Mouse (Mus musculus) neural tube, embryonic 15.5 days (tissue): ENCODE results near the gene Bglap2. TPM values are rescaled to one million over a fixed set of nuclear protein-coding genes. Genes with fewer than 3 reads are reported as not detected.

Source experiments
- ATAC-seq: fragments of 200-750 bp; cut with Nextera tagmentation; 2 replicates; pipeline ENCODE4 v1.8.0; 2017; ENCODE audit warnings: mild to moderate bottlenecking, moderate TSS enrichment, moderate library complexity; ENCODE audit not compliant: low FRiP score
- H3K27ac ChIP-seq: fragments of 300-500 bp; sonication (generic); replicated peaks from 2 replicates; pipeline ENCODE4 v1.5.1; 2015; ENCODE audit warnings: mild to moderate bottlenecking, inconsistent platforms
- H3K27me3 ChIP-seq: fragments of 300-500 bp; sonication (generic); replicated peaks from 2 replicates; pipeline ENCODE4 v1.6.1; 2015; ENCODE audit warnings: inconsistent platforms
- H3K36me3 ChIP-seq: fragments of 300-500 bp; sonication (generic); 2 replicates; pipeline ENCODE4 v1.6.1; 2015; ENCODE audit warnings: inconsistent platforms
- H3K4me1 ChIP-seq: fragments of 300-500 bp; sonication (generic); 2 replicates; pipeline ENCODE4 v1.6.1; 2015; ENCODE audit warnings: inconsistent platforms
- H3K4me2 ChIP-seq: fragments of 300-500 bp; sonication (generic); 2 replicates; pipeline ENCODE4 v1.6.1; 2015; ENCODE audit warnings: inconsistent platforms, mild to moderate bottlenecking, moderate library complexity
- H3K4me3 ChIP-seq: fragments of 300-500 bp; sonication (generic); replicated peaks from 2 replicates; pipeline ENCODE4 v1.5.1; 2015; ENCODE audit warnings: mild to moderate bottlenecking, inconsistent platforms
- H3K9ac ChIP-seq: fragments of 300-500 bp; sonication (generic); replicated peaks from 2 replicates; pipeline ENCODE4 v1.6.1; 2015; ENCODE audit warnings: mild to moderate bottlenecking, inconsistent platforms
- H3K9me3 ChIP-seq: fragments of 300-500 bp; sonication (generic); replicated peaks from 2 replicates; pipeline ENCODE4 v1.6.1; 2016; ENCODE audit warnings: inconsistent platforms
- WGBS: fragments of 180-500 bp; shearing (Covaris S2); methylation state at CpG from one replicate; pipeline ENCODE4 v1.1.7; 2015; ENCODE audit warnings: mixed read lengths; 5-methylcytosine and 5-hydroxymethylcytosine counted together
- polyA plus RNA-seq: library from polyadenylated mRNA; unstranded; fragments of >200 nt; fragmentation: Nextera tagmentation; extraction: Ambion mirVana; gene quantifications from 2 replicates; pipeline ENCODE4 v1.2.1, GENCODE M21; 2015

The Bglap2 gene
- polyA plus RNA-seq, 1 experiment from 2014 or later, result not detected

DNA sequence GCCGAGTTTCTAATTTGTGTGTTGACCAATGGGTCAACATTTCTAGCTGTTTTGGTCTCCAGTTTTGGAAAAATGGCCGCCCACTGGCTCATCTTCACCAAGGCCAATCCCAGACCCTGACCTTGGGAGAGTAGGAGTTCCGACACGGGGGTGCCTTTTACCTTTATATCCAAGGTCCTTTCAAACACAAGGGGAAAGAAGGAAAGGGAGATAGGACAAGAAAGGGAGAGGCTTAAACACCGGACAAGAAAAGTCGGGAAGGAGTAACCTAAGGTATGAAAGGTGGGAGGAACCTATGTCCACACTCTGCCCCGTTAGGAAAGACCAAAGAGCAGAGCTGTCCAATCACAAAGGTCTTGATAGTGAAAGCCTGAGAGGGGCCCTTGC, 32.1 kb upstream of the Bglap2 start:
- Histone ChIP-seq H3K9me3 (no peaks in the 10 kb centered on the region), H3K36me3 (peaks cover 36% of the 10 kb centered on the region), H3K4me3 (peak overlapping the region; percentile 59), H3K27me3 (no peaks in the 10 kb centered on the region), H3K4me1 (peaks cover 27% of the 10 kb centered on the region), H3K27ac (peak overlapping the region; percentile 87), H3K4me2 (peak overlapping the region; percentile 84), H3K9ac (peak overlapping the region; percentile 74; the same call in 1 of the 2 replicates)
- ATAC-seq, result no peak
- WGBS, result 24% methylated on average over 7 of the region's 7 CpGs

DNA sequence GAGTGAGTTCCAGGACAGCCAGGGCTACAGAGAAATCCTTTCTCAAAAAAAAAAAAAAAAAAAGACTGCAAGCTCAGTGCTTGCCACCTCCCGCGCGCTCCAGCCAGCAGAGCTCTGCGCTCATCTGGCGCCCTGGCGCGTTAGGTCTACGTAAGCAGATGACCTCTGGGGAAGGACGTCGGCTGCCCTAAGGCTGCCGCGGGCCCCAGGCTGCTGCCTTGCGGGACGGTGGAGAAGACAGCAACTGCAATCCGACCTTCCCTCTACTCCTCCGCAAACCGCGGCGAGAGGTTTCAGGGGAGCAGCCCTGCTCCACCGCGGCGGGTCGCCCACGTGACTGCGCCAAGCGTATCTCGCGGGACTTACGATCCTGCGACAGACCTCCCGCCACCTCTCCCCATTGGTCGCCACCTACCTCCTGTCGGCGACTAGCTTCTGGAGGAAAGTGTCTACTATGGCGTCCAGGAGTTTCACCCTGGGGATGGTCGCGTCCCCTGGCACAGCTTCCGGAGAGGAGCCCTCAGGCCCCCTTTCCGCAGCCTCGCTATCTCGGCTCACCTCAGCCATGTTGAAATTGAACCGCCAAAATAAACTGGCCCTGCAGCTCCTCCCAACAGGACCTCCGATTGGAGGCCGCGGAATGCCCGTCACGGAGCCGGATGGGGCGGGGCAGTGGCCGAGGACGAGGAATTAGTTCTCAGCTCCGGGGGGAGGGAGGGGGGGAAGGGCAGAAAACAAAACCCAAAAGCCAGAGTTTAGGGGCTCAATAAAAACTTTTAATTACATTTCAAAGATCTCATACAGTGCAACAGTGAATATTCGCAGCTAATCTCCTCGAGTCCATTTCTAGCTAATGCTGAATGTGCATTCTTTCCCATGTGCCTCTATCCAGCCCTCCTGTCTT, 31.5 kb upstream of the Bglap2 start, which contains the start of gene Pmf1:
Gene Pmf1 (minus strand): TSS at position 591 of the 904 bp plus-strand sequence.
- peaks cover 27% of the 10 kb centered on the region for H3K4me1 ChIP-seq
- H3K27ac ChIP-seq, result peak within 1 kb of the TSS; percentile 87
- peak within 1 kb of the TSS; percentile 74 for H3K9ac ChIP-seq
- peak; percentile 90 for ATAC-seq
- H3K36me3 ChIP-seq, result peaks cover 30% of the 10 kb centered on the region
- H3K4me2 ChIP-seq, result peak within 1 kb of the TSS; percentile 84
- no peaks in the 10 kb centered on the region for H3K27me3 ChIP-seq
- peak within 1 kb of the TSS; percentile 59 for H3K4me3 ChIP-seq
- no peaks in the 10 kb centered on the region for H3K9me3 ChIP-seq
- WGBS, result under 1% methylated on average over 54 of the region's 54 CpGs

DNA sequence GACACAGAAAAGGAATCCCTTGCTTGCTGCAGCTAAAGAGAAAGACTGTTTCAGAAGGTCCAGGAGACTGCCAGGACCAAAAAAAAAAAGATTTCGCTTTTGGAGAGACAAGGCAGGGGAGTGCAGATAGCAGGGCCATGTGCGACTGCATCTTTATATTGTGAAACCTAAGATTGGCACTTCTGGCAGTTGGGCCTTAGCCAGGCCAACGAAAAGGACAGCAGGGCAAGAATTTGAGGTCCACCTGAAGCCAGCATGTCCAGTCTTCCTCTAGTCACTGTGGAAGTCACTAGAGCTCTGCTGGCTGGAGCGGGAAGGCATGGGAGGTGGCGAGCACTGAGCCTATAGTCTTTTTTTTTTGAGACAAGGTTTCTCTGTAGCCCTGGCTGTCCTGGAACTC, 30.5 kb upstream of the Bglap2 start:
- peaks cover 27% of the 10 kb centered on the region for H3K4me1 ChIP-seq
- peak overlapping the region; percentile 84 for H3K4me2 ChIP-seq
- H3K27me3 ChIP-seq, result no peaks in the 10 kb centered on the region
- ATAC-seq, result no peak
- 76% methylated on average over 5 of the region's 5 CpGs for WGBS
- H3K4me3 ChIP-seq, result peak overlapping the region; percentile 59; the same call in 1 of the 2 replicates
- H3K9ac ChIP-seq, result peak overlapping the region; percentile 74
- H3K9me3 ChIP-seq, result no peaks in the 10 kb centered on the region
- no peak overlapping the region for H3K27ac ChIP-seq
- H3K36me3 ChIP-seq, result peaks cover 22% of the 10 kb centered on the region

DNA sequence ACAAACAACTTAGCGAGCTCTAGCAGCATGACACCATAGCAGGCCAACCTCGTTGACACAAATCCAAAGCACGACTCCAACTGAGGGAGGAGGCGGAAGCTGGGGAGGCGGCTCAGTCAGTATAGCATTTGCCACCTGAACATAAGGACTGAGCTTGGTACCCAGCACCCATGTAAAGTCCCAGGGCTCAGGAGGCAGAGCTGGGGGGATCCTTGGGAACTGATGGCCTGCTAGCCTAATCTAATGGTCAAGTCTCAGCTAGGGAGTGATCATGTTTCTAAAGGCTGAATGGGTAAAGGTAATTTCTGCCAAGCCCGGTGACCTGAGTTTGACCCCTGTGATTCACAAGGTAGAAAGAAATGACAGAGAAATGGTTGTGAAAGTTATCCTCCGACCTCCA, 29.0 kb upstream of the Bglap2 start:
- no peak overlapping the region for H3K4me2 ChIP-seq
- no peak overlapping the region for H3K4me3 ChIP-seq
- WGBS, result 57% methylated on average over 7 of the region's 7 CpGs
- H3K27ac ChIP-seq, result no peak overlapping the region
- no peaks in the 10 kb centered on the region for H3K9me3 ChIP-seq
- H3K27me3 ChIP-seq, result no peaks in the 10 kb centered on the region
- peaks cover 14% of the 10 kb centered on the region for H3K36me3 ChIP-seq
- no peak for ATAC-seq
- no peak overlapping the region for H3K9ac ChIP-seq
- H3K4me1 ChIP-seq, result peaks cover 27% of the 10 kb centered on the region

DNA sequence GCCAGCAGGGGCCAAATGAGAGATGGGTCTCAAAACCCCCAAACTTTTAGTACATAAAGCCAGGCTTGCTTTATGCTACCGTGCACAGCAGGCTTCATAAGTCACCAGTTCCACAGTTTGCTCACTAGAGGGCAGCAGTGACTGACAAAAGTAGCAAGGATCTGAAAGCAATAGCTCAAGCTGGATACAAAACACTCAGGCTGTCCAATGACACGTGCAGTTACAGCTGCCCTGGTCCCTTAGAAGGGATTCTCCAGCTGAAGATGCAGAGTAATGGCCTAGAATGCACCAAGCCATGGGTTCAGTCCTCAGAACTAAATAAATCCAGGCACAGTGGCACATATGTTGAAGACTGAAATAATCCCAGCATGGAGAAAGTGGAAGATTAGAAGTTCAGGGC, 28.6 kb upstream of the Bglap2 start:
- Histone ChIP-seq H3K4me1 (peaks cover 27% of the 10 kb centered on the region), H3K27me3 (no peaks in the 10 kb centered on the region), H3K9ac (no peak overlapping the region), H3K36me3 (peaks cover 9% of the 10 kb centered on the region), H3K4me2 (no peak overlapping the region), H3K27ac (no peak overlapping the region), H3K9me3 (no peaks in the 10 kb centered on the region), H3K4me3 (no peak overlapping the region)
- 0% methylated on average over 2 of the region's 2 CpGs for WGBS
- ATAC-seq, result no peak

GRCm38 (mm10) chr3:88403522-88404230, 25.2 kb upstream of the Bglap2 start:
- Histone ChIP-seq H3K9ac (no peak overlapping the region), H3K27ac (no peak overlapping the region), H3K4me3 (no peak overlapping the region), H3K4me1 (peaks cover 6% of the 10 kb centered on the region; the same call in 1 of the 2 replicates), H3K27me3 (no peaks in the 10 kb centered on the region), H3K9me3 (no peaks in the 10 kb centered on the region), H3K4me2 (no peak overlapping the region), H3K36me3 (no peaks in the 10 kb centered on the region)
- no peak for ATAC-seq
- WGBS, result 94% methylated on average over 10 of the region's 10 CpGs

- Histone ChIP-seq H3K4me2 (no peak overlapping the region), H3K27me3 (no peaks in the 10 kb centered on the region), H3K9ac (no peak overlapping the region), H3K4me1 (no peaks in the 10 kb centered on the region), H3K36me3 (no peaks in the 10 kb centered on the region), H3K27ac (no peak overlapping the region), H3K9me3 (no peaks in the 10 kb centered on the region), H3K4me3 (no peak overlapping the region)
- no peak for ATAC-seq
- 69% methylated on average over 2 of the region's 2 CpGs for WGBS
These were observed 20.2 kb upstream of the Bglap2 start for GRCm38 (mm10) chr3:88398666-88399065.

GRCm38 (mm10) chr3:88395742-88396141, 17.2 kb upstream of the Bglap2 start:
- H3K4me1 ChIP-seq, result no peaks in the 10 kb centered on the region
- no peaks in the 10 kb centered on the region for H3K36me3 ChIP-seq
- H3K4me2 ChIP-seq, result no peak overlapping the region
- no peak overlapping the region for H3K4me3 ChIP-seq
- WGBS, result 90% methylated on average over 8 of the region's 8 CpGs
- H3K27ac ChIP-seq, result no peak overlapping the region
- H3K9ac ChIP-seq, result no peak overlapping the region
- no peaks in the 10 kb centered on the region for H3K27me3 ChIP-seq
- no peaks in the 10 kb centered on the region for H3K9me3 ChIP-seq
- ATAC-seq, result no peak

DNA sequence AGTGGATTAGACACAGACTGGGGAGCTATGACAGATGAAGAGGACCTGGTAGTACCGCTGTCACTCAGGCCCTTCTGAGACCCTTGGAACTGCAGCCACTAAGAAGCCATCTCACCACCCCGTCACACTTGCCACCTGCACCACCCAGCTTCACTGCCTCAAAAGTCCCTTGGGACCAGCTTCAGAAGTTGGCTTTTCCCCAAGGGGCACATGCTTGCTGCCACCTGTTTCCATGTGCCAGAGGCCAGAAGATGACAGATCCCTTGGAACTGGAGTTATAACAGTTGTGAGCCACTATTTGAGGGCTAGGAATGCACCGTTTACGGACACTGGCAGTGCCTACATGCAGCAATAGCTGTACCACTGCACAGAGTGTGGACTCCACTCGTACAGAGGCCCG, 16.8 kb upstream of the Bglap2 start:
- Histone ChIP-seq H3K36me3 (no peaks in the 10 kb centered on the region), H3K4me3 (no peak overlapping the region), H3K9ac (no peak overlapping the region), H3K4me1 (no peaks in the 10 kb centered on the region), H3K27me3 (no peaks in the 10 kb centered on the region), H3K9me3 (no peaks in the 10 kb centered on the region), H3K4me2 (no peak overlapping the region), H3K27ac (no peak overlapping the region)
- ATAC-seq, result no peak
- 93% methylated on average over 6 of the region's 6 CpGs for WGBS

DNA sequence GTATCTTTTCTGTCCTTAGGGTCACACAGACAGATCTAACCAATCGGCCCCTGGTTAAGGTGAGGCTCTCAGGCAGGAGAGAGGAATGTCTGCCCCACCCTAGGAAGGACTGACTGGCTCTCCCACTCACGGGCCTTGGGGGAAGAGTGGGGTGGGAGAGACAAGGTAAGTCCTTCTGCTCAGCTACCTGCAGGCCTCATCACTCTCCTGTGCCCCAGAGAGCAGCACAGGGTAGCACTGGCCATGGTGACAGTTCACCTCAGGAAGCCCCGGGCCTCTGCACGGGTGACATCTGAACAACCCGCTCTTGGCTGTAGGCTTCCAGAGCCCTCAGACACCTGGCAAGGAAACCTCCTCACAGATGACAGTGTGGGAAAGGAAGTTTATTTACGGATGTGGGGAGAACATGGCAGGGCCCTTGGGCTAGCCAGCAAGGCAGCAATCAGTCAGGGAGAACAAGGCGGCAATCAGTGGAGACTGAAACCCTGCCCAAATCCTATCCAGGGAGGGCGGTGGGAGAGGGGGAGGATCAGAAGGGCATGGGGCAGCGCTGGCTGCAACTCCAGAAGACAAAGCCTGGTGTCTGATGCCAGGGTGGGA, 15.4 kb upstream of the Bglap2 start:
- Histone ChIP-seq H3K4me2 (no peak overlapping the region), H3K4me3 (no peak overlapping the region), H3K27ac (no peak overlapping the region), H3K9me3 (no peaks in the 10 kb centered on the region), H3K9ac (no peak overlapping the region), H3K36me3 (no peaks in the 10 kb centered on the region), H3K4me1 (no peaks in the 10 kb centered on the region), H3K27me3 (no peaks in the 10 kb centered on the region)
- WGBS, result 86% methylated on average over 9 of the region's 9 CpGs
- no peak for ATAC-seq

- H3K4me1 ChIP-seq, result peaks cover 7% of the 10 kb centered on the region
- no peak for ATAC-seq
- 69% methylated on average over 5 of the region's 5 CpGs for WGBS
- no peaks in the 10 kb centered on the region for H3K27me3 ChIP-seq
- no peak within 1 kb of the TSS for H3K9ac ChIP-seq
- H3K4me2 ChIP-seq, result no peak within 1 kb of the TSS
- H3K36me3 ChIP-seq, result no peaks in the 10 kb centered on the region
- no peak within 1 kb of the TSS for H3K4me3 ChIP-seq
- H3K9me3 ChIP-seq, result no peaks in the 10 kb centered on the region
- no peak within 1 kb of the TSS for H3K27ac ChIP-seq
These were observed 5.9 kb upstream of the Bglap2 start, which contains the start of gene Bglap for GRCm38 (mm10) chr3:88384364-88384763. Gene Bglap, minus strand, starts transcription at chr3:88384464.
